Mouse (Mus musculus) limb, embryonic 14.5 days (tissue): Measurements from ENCODE around the gene Hoxa6. TPM values are rescaled to one million over a fixed set of nuclear protein-coding genes. Genes with fewer than 3 reads are reported as not detected.
A peak's percentile ranks its signal among the peaks of the same experiment; 100 is the strongest.

Experiments
- ATAC-seq: fragments of 200-750 bp; cut with Nextera tagmentation; 2 replicates; pipeline ENCODE4 v1.8.0; 2017; ENCODE audit warnings: low read depth, moderate number of reproducible peaks, moderate TSS enrichment; ENCODE audit not compliant: low FRiP score
- DNase-seq: peaks from one replicate; pipeline ENCODE4 v3.0.0-alpha.2; 2015; ENCODE audit warnings: low spot score
- H3K27ac ChIP-seq: fragments of 300-500 bp; sonication (generic); replicated peaks from 2 replicates; pipeline ENCODE4 v1.5.1; 2014; ENCODE audit warnings: low read depth, mild to moderate bottlenecking, low read length, moderate library complexity, mixed read lengths
- H3K27me3 ChIP-seq: fragments of 300-500 bp; sonication (generic); 2 replicates; pipeline ENCODE4 v1.6.1; 2014; ENCODE audit warnings: low read length, mixed read lengths; ENCODE audit not compliant: control insufficient read depth, insufficient read depth
- H3K36me3 ChIP-seq: fragments of 300-500 bp; sonication (generic); 2 replicates; pipeline ENCODE4 v1.6.1; 2014; ENCODE audit warnings: mild to moderate bottlenecking, low read length, moderate library complexity, mixed read lengths; ENCODE audit not compliant: control insufficient read depth, insufficient read depth
- H3K4me1 ChIP-seq: fragments of 300-500 bp; sonication (generic); 2 replicates; pipeline ENCODE4 v1.6.1; 2014; ENCODE audit warnings: antibody characterized with exemption, low read length, mixed read lengths; ENCODE audit not compliant: control insufficient read depth, insufficient read depth
- H3K4me2 ChIP-seq: fragments of 300-500 bp; sonication (generic); replicated peaks from 2 replicates; pipeline ENCODE4 v1.6.1; 2014; ENCODE audit warnings: low read depth, mild to moderate bottlenecking, low read length, moderate library complexity; ENCODE audit not compliant: severe bottlenecking
- H3K4me3 ChIP-seq: fragments of 300-500 bp; sonication (generic); replicated peaks from 2 replicates; pipeline ENCODE4 v1.5.1; 2014; ENCODE audit warnings: low read length
- H3K9ac ChIP-seq: fragments of 300-500 bp; sonication (generic); 2 replicates; pipeline ENCODE4 v1.6.1; 2014; ENCODE audit warnings: mild to moderate bottlenecking, low read depth, low read length, moderate library complexity; ENCODE audit not compliant: severe bottlenecking
- H3K9me3 ChIP-seq: fragments of 300-500 bp; sonication (generic); 2 replicates; pipeline ENCODE4 v1.6.1; 2016; ENCODE audit warnings: low read length; ENCODE audit not compliant: control insufficient read depth
- POLR2A ChIP-seq: fragments of 200-500 bp; IDR thresholded peaks from 2 replicates; pipeline ENCODE4 v1.8.0; 2012; ENCODE audit warnings: inconsistent platforms, mild to moderate bottlenecking, moderate library complexity, borderline replicate concordance; ENCODE audit not compliant: insufficient read depth, insufficient read length; ENCODE audit errors: extremely low read depth
- WGBS: fragments of 180-500 bp; shearing (Covaris S2); extraction: QIAGEN DNeasy Blood & Tissue Kit; methylation state at CpG from one replicate; pipeline ENCODE4 v1.1.7; 2014; 5-methylcytosine and 5-hydroxymethylcytosine counted together
- polyA plus RNA-seq, 2 experiments: library from polyadenylated mRNA; depleted of rRNA in 1 of 2; stranded (reverse) in 1 of 2; unstranded in 1 of 2; fragments of >200 nt; fragmentation: Nextera tagmentation in 1 of 2; extraction: Ambion mirVana in 1 of 2; gene quantifications; 2 replicates each; pipeline versions ENCODE4 v1.2.1 to v1.2.3; 2012 to 2014

Hoxa6 gene
- polyA plus RNA-seq, 2 experiments = 0.66 to 3.9 TPM

GRCm38 (mm10) chr6:52239625-52240388, 31.3 kb upstream of the Hoxa6 start:
- ATAC-seq (no peak), DNase-seq (no peak)
- peaks cover 40% of the 10 kb centered on the region for H3K4me1 ChIP-seq
- no peaks in the 10 kb centered on the region for H3K27me3 ChIP-seq
- peak overlapping the region; percentile 100 for H3K9ac ChIP-seq
- H3K4me3 ChIP-seq = peak overlapping the region; percentile 90
- H3K36me3 ChIP-seq = 0 out of 2 replicates have a peak, but pooled peaks cover 6% of the 10 kb centered on the region
- H3K9me3 ChIP-seq = no peaks in the 10 kb centered on the region
- WGBS = under 1% methylated on average over 30 of the region's 30 CpGs
- no peak for TF ChIP-seq POLR2A
- peak overlapping the region; percentile 99 for H3K27ac ChIP-seq
- peak overlapping the region; percentile 96 for H3K4me2 ChIP-seq

DNA sequence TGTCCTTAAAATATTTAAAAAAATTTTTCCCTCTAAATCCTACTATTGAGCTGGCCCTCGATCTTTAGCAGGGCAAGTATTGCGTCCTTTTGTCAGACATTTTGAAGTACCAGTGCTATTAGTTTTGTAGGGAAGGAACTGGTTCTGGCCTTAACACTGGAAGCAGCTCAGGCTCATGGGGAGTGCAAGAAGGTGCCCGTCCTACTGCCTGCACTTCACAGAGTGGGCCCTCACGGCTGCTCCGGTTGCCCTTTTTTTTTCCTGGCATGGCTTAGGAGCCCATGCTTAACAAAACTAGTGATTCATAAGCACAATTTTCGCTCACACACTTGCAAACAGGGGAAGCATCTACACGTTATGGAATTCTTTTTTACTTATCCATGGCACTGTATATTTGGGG, 30.5 kb upstream of the Hoxa6 start:
- H3K4me2 ChIP-seq = peak overlapping the region; percentile 96
- H3K27me3 ChIP-seq = no peaks in the 10 kb centered on the region
- ATAC-seq (no peak), DNase-seq (no peak)
- H3K9me3 ChIP-seq = no peaks in the 10 kb centered on the region
- 4% methylated on average over 7 of the region's 7 CpGs for WGBS
- peak overlapping the region; percentile 99 for H3K27ac ChIP-seq
- peak overlapping the region; percentile 100 for H3K9ac ChIP-seq
- peak overlapping the region; percentile 90 for H3K4me3 ChIP-seq
- H3K4me1 ChIP-seq = peaks cover 39% of the 10 kb centered on the region
- no peak for TF ChIP-seq POLR2A
- peaks cover 9% of the 10 kb centered on the region for H3K36me3 ChIP-seq

- H3K9ac ChIP-seq = peak overlapping the region; percentile 100
- no peaks in the 10 kb centered on the region for H3K27me3 ChIP-seq
- DNase-seq (no peak), ATAC-seq (no peak)
- H3K4me3 ChIP-seq = peak overlapping the region; percentile 90
- H3K9me3 ChIP-seq = no peaks in the 10 kb centered on the region
- peak overlapping the region; percentile 99 for H3K27ac ChIP-seq
- WGBS = 7% methylated on average over 7 of the region's 7 CpGs
- no peak for TF ChIP-seq POLR2A
- H3K4me1 ChIP-seq = peaks cover 31% of the 10 kb centered on the region
- peak overlapping the region; percentile 96 for H3K4me2 ChIP-seq
- H3K36me3 ChIP-seq = peaks cover 17% of the 10 kb centered on the region
Observed at GRCm38 (mm10) chr6:52238155-52238545, 29.6 kb upstream of the Hoxa6 start.

- Histone ChIP-seq H3K27ac (peak overlapping the region; percentile 99), H3K9ac (peak overlapping the region; percentile 100), H3K4me2 (peak overlapping the region; percentile 96), H3K4me1 (peaks cover 25% of the 10 kb centered on the region), H3K4me3 (peak overlapping the region; percentile 90), H3K9me3 (no peaks in the 10 kb centered on the region), H3K27me3 (no peaks in the 10 kb centered on the region), H3K36me3 (peaks cover 20% of the 10 kb centered on the region)
- DNase-seq (no peak), ATAC-seq (no peak)
- TF ChIP-seq POLR2A = no peak
- 8% methylated on average over 10 of the region's 10 CpGs for WGBS
Observed at GRCm38 (mm10) chr6:52237346-52238154, 29.0 kb upstream of the Hoxa6 start.

- no peak for ATAC-seq
- no peak for DNase-seq
- no peak for TF ChIP-seq POLR2A
- WGBS = 16% methylated on average over 3 of the region's 3 CpGs
- no peaks in the 10 kb centered on the region for H3K9me3 ChIP-seq
- peak overlapping the region; percentile 99 for H3K27ac ChIP-seq
- H3K9ac ChIP-seq = peak overlapping the region; percentile 100
- H3K4me2 ChIP-seq = peak overlapping the region; percentile 96
- H3K4me3 ChIP-seq = peak overlapping the region; percentile 90
- peaks cover 28% of the 10 kb centered on the region for H3K36me3 ChIP-seq
- H3K27me3 ChIP-seq = no peaks in the 10 kb centered on the region
- H3K4me1 ChIP-seq = peaks cover 23% of the 10 kb centered on the region
Observed at GRCm38 (mm10) chr6:52236806-52237205, 28.3 kb upstream of the Hoxa6 start.
